In genomic region chr4:153074590-153074989, GRCm38 (mm10) we compare ENCODE assay signal across 28 mouse cellular contexts.
"Had no signal": no experiment of that assay in that cellular context is flagged by ENCODE, and none has a peak within 500 bp of the region (broad histone marks: within the 10 kb centered on the region; RNA-seq: fewer than 3 reads in every experiment).

No protein-coding gene starts in this region.

- H3K4me2 ChIP-seq: embryonic facial prominence, embryonic 12.5 days; embryonic facial prominence, embryonic 13.5 days; embryonic facial prominence, embryonic 15.5 days; forebrain, embryonic 12.5 days; forebrain, embryonic 13.5 days; forebrain, embryonic 15.5 days had no signal

- H3K9ac ChIP-seq: embryonic facial prominence, embryonic 12.5 days; embryonic facial prominence, embryonic 13.5 days; embryonic facial prominence, embryonic 15.5 days; forebrain, embryonic 12.5 days; forebrain, embryonic 13.5 days; forebrain, embryonic 15.5 days; forebrain, postnatal 0 days had no signal

- H3K27ac ChIP-seq: embryonic facial prominence, embryonic 10.5 days; embryonic facial prominence, embryonic 12.5 days; embryonic facial prominence, embryonic 13.5 days; embryonic facial prominence, embryonic 15.5 days; forebrain, embryonic 10.5 days; forebrain, embryonic 12.5 days; forebrain, embryonic 13.5 days; forebrain, embryonic 15.5 days; gastrocnemius, adult 2 months had no signal

- H3K4me3 ChIP-seq: embryonic facial prominence, embryonic 10.5 days; embryonic facial prominence, embryonic 12.5 days; embryonic facial prominence, embryonic 13.5 days; embryonic facial prominence, embryonic 15.5 days; erythroblast, embryonic 14.5 days; forebrain, embryonic 10.5 days; forebrain, embryonic 12.5 days; forebrain, embryonic 13.5 days; forebrain, embryonic 15.5 days; gastrocnemius, adult 2 months had no signal

- H3K27me3 ChIP-seq: embryonic facial prominence, embryonic 12.5 days; embryonic facial prominence, embryonic 13.5 days; embryonic facial prominence, embryonic 15.5 days had no signal

- H3K4me1 ChIP-seq: embryonic facial prominence, embryonic 15.5 days had no signal

- DNase-seq: cerebellum, adult 2 months; cerebellum, adult 8-10 months; cerebellum, adult 9-10 months; cerebellum, adult 9-11 months; cerebellum, postnatal 10 days; cerebellum, postnatal 14 days; cerebellum, postnatal 25 days; cerebellum, postnatal 36 days; embryo, embryonic 11 days; forebrain, postnatal 0 days; gastrocnemius, adult 2 months; gastrocnemius, postnatal 10 days; gastrocnemius, postnatal 14 days; gastrocnemius, postnatal 25 days; gastrocnemius, postnatal 36 days; heart, adult 11 months; heart, adult 18-20 months had no signal

- ATAC-seq: forebrain, embryonic 13.5 days; forebrain, embryonic 14.5 days; forebrain, embryonic 15.5 days; forebrain, embryonic 16.5 days; forebrain, postnatal 0 days had no signal

- H3K9me3 ChIP-seq: embryonic facial prominence, embryonic 10.5 days; embryonic facial prominence, embryonic 12.5 days; embryonic facial prominence, embryonic 13.5 days; embryonic facial prominence, embryonic 15.5 days; forebrain, embryonic 10.5 days; forebrain, embryonic 12.5 days; forebrain, embryonic 13.5 days; forebrain, embryonic 15.5 days had no signal

- H3K36me3 ChIP-seq: embryonic facial prominence, embryonic 10.5 days; embryonic facial prominence, embryonic 12.5 days; embryonic facial prominence, embryonic 13.5 days; embryonic facial prominence, embryonic 15.5 days; forebrain, embryonic 10.5 days; forebrain, embryonic 12.5 days; forebrain, embryonic 15.5 days had no signal
